Mouse (Mus musculus): ENCODE data around the gene Nin.

Gene Nin

DNA sequence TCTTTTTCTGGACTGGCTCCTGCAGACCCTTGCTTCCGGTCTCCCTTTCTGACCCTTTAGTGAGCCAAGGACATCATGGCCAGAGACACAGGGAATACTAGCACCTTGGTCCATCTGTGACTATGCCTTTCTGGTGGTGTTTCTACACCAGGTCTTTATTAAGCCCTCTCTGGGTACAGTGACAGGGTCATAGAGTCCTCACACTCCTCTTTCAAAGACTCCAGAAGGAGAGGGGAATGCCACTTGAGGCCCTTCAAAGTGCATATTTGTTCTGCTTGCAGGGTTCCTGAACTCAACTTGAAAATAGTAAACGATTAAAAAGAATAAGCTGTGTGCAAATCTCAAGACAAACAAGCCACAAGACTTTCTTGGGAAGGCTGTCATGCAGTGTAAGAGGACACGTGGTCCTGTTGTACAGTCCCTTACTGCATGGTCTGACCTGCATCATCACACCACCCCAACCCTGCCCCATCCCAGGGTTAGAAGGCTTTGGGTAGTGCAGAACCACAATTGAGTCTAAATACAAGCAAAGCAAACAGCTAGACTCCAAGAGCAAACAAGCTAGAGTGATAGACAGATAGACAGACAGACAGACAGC, 30.5 kb downstream of the Nin start:
- no peak for DNase-seq (ENCODE audit: extremely low spot score)

DNA sequence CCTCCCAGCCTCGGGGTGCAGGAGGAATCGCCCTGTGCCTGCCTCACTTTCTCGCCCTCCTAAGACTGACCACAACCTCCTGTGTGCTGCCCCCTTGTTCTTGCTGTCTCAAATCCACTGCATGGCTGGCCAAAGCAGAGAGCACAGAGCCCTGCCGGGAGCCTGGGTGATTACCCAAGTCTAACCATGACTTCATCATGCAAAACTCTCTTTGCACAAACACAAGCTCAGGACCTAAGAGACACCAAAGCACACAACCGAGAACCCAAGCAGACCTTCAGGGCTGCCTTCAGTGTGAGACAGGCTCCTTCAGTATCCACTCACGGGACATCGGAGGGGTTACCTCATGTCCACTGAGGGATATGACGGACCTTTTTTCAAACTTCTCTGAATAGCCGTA, 31.0 kb downstream of the Nin start:
- no peak for DNase-seq (ENCODE audit: extremely low spot score)

DNA sequence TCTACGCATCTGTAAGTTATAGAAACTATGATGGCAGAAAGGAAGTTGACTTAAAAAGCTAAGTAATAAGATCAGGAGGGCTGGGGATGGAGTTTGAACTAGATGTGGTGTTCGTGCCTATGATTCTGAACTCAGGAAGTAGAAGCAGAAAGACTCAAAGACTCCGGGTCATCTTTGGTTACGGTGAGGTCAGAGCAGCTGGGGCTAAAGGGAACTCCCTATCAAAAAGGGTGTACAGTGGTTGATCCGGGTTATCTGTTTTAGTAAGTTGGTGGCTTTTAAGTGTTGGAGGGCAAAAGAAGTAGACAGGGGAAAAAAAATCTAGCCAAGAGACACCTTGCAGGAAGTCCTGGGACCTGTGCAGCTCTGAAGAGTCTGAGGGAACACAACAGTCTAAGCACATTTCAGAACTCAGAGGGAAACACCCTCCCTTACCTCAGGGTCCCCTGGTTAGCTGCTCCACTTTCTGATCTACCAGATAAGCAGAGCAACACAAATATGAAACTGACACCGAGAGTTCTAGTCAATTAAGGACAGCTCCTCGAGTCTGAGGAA, 35.0 kb downstream of the Nin start:
- DNase-seq (ENCODE audit: extremely low spot score) = no peak

DNA sequence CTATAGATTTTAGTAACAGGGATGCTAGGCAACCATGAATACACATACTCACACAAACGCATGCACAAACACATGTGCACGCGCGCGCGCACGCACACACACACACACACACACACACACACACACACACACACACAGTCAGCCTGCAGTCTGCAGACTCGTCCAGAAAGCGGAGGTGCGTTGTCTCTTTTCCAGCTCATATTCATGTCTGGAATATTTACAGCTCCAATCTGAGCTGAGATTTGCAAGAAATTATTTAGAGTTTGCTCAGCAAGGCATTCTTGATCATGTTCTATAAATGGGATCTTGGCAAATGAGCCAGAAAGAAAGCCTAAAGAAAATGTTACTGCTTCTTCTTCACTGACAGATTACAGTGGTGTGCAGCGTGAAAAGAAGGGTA, 37.0 kb downstream of the Nin start:
- no peak for DNase-seq (ENCODE audit: extremely low spot score)

DNA sequence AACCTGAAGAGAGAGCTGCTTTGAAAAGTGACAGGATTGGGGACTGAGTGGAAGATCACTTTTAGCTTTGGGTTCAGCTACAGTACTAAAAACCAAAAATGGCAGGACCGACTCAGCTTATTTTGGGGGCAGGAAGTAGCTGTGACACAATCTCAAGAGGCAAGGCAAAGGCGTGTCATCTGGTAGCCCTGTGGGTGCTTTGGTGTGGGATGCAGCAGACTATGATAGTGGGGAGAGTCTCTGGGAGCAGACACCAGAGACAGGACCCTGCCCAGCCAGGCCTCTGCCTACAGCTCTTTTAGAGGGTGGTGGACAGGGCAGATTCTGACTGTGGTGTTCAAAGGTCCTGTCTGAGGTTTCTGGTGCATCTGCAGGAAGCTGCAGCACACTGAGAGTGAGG, 38.5 kb downstream of the Nin start:
- no peak for DNase-seq (ENCODE audit: extremely low spot score)

DNA sequence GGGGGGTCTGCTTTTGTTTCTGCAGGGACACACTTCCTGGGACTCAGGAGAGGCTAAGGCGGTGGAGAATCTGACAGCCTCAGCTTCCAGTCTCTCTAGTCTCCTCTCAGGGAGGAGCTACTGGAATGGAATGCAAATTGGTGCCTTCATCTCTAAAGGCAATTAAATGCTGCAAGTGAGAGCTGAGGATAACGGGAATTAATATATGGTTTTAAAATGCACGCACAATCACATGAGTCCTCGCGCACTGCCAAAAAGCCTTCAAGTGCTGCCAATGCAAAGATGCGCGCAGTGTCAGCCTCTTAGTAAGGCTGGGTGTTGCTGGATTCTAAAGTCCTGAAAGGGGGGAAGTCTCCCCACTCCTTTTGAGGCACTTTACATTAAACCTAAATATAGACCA, 42.6 kb downstream of the Nin start:
- peak; percentile 19 for DNase-seq (ENCODE audit: extremely low spot score)

DNA sequence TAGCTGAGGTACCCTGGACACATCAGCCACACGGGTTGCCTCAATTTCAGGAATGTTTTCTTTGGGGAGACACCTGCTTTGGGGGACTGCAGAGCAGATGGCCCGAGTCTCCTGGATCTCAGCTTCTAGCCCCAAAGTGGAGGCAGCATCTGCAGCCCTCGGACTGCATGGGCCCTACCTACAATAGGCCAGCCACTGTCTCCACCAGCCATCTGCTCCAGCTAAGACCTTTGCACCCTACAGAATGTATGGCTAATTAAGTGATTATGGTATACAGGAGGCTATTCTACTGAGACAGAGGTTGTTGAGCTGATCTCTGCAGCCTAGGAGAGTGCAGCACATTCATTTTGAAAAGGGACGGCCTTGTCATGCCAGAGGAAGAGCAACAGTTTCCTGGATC, 43.2 kb downstream of the Nin start:
- DNase-seq (ENCODE audit: extremely low spot score) = peak; percentile 47

DNA sequence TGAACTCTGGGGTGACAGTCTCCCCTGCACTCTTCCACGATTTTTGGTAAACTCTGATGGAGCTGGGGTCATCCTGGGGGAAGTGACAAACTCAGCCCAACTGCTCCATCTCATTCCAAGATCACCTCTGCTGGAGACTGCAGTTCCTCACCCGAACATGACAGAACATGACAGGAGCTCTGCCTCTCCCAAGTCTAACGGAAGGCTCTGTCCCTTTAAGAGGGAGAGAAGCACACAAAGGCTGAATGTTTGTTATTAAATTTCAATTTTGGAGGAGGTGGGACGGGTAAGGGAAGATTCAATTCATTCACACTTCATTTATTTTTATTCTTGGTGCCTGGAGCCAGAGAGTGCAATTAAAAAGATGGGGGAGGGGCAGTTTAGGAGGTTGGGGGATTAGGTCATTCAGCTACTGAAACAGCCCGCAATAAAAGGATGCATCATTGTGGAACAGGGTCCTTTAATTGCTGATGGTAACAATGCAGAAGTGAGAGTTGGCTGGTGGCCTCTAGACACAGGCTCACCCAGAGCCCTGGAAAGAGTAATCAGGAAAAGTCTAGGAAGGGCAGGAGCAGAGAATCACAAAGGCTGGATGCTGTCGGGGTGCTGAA, 44.8 kb downstream of the Nin start:
- peak; percentile 41 for DNase-seq (ENCODE audit: extremely low spot score)

DNA sequence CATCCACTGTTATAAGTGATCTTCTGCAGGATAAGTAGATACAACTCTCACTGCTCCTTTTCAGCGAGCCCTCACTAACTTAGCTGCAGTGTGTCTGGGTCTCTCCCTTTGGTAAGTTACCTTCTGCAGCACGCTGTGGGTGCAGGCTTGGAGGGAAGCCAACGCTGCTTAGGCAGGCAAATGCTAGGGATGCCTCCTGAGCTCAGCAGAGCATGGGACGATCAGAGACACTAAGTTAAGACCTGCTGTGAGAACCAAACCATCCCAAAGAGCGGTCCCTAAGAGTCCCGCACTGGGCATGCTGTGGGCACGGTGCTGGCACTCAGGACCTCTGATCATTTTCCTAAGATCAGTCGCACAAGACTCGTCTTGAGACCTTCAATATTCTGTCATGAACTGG, 45.7 kb downstream of the Nin start:
- no peak for DNase-seq (ENCODE audit: extremely low spot score)

DNA sequence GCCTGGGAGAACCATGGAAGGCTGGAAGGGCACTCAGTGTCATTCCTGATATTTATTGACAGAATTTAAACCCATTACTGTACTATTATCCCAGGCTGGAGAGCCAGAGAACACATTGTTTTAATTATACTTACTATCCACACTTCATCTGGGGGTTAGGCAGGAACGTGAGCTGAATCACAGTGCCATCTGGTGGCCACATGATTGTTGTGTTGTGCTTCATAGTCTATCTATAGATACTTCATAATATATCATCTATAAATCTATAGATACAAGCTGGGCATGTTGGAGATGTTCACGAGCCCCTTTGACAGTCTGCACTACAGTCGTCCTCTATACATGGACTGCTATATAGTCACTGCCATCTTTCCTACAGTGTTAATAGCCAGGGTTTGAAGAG, 51.4 kb downstream of the Nin start:
- peak; percentile 41 for DNase-seq (ENCODE audit: extremely low spot score)

DNA sequence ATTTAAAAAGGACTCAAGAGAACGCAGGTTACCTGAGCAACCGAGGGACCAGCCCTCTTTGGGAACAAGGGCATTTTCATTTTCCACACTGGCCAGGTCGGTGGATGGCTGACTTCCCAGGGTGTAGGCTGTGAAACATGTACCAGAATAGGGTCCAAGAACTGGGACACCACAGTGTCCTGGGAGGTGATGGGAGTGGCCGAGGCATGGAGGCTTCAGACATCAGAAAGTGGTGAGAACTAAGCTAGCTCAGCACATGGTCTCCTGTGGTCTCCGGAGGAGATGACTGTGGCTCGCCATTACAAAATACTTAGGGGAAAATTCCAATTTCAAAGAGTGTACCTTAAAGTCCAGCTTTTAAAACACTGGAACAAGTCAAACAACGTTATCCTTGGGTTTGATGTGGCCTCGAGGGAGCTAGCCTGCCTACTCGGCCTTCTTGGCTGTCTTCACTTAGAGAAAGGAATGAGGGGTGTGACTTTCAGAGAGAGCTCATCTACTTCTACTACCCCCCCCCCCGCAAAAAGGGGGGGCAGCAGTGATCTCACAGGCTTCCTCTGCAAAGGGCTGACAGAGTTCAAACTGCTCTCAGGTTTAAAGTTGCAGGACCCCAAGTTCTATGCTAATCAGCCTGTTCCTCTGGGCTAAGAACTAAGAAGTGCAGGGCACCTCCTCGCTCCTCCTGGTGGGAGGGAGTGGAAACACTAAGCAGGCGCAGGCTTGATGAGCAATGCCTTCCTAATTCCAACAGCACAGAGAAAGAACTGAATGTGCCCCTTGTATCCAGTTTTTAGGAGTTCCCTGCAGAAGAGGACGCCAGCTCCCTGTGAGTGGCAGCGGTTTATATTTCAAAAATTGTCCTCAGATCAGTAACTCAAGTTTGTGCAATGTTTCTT, 54.3 kb downstream of the Nin start:
- peak; percentile 12 for DNase-seq (ENCODE audit: extremely low spot score)

DNA sequence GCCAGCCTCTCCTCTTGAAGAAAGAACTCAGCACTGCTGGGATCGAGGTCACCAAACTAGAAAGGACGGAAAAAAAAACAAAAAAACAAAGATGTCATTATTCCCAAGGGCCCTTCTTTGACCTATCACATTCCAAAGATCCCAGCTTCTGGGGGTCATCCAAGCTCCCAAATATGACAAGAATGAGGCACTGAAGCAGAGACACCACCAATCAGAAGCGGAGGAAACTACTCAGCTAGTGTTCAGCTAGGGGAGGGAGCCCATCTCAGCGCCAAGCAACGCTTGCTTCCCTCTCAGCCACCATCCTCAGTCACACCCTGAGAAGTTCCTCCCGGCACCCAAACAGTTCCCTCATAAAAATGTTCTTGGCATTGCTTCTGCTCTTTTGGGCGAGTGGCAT, 62.8 kb downstream of the Nin start:
- no peak for DNase-seq (ENCODE audit: extremely low spot score)

DNA sequence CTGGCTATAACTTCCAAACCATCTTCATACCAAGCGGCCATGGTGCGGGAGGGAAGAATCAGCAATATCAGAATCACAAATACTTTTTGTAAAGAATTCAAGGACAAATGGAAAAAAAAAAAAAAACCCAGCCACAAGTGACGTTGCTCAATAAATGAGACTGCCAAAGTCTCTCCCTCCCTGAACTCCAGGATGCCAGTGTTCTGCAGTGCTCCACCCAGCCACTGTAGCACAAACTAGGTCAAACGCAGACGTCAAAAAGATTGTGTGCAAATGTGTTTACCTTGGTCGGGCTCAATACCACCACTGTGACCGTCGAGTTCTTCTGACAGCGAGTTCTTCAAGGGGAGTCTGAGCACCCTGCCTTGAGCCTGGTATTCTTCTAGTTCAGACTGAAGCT, 64.8 kb downstream of the Nin start:
- DNase-seq (ENCODE audit: extremely low spot score) = no peak

DNA sequence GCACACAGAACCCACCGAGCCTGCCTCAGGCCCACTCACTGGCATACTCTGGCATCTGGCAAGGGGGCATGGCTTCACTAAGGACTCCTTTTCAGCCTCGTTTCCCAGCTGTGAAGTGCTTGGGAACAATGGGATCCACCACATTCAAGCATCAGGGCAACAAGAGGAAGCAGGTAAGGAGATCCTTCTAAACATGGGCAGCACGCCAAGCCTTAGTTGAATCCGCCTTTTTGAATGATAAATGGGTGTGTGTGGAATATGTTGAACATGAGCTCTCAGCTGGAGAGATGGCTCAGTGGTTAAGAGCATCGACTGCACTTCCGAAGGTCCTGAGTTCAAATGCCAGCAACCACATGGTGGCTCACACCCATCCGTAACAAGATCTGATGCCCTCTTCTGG, 66.2 kb downstream of the Nin start:
- DNase-seq (ENCODE audit: extremely low spot score) = no peak

DNA sequence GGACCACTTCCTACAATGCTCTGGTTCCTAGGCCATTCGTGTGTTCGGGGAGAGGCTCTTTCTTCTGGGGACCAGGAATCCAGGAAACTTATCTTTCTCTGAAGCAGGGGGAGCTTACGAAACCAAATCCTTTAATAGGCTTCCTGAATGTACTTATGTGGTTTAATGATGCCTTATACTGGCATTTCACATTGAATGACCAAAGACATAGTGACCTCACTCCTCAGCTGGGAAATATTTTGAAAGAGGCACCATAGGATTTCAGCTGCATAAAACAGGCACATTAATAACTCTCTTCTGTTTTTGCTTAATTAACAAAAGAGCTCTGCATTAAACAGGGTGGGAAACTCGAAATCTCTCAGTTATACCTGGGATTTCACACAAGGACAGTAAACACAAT, 69.2 kb downstream of the Nin start:
- DNase-seq (ENCODE audit: extremely low spot score) = no peak

DNA sequence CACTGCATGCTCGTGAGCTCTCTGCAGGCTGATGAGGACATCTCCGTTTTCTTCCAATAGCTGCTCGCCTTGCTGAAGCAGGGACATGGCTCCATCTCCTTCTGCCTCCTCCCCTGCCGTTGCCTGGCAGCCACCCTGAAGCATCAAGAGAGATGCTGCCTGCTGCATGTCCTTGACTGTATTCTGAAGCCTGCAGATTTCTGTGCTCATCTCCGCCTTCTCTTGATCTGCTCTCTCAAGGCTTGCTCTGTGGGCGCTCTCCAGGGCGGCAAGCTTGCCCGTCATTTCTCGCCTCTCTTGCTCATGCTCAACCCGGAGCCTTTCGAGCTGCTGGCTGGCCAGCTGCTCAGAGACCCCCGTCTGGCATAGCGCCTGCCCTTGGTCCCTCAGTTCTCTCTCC, 70.1 kb downstream of the Nin start:
- DNase-seq (ENCODE audit: extremely low spot score) = no peak

DNA sequence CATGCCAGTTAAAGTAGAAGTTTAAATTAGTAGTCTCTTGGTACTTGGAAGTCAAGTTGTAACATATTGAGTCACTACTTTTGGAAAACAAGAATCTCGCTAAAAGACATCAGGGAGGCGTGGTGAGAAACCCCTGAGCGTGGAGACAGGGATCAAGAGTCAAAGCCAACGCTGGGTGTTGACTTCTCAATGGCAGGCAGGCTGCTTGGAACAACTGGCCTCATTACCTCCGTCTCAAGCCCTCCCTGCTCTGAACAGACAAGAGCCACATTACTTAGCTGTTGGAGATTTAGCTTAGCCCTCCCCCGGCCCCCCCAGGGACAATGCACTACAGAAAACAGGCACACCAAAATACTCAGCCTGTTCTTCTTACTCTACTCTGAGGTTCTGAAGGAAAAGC, 72.5 kb downstream of the Nin start:
- DNase-seq (ENCODE audit: extremely low spot score) = no peak

DNA sequence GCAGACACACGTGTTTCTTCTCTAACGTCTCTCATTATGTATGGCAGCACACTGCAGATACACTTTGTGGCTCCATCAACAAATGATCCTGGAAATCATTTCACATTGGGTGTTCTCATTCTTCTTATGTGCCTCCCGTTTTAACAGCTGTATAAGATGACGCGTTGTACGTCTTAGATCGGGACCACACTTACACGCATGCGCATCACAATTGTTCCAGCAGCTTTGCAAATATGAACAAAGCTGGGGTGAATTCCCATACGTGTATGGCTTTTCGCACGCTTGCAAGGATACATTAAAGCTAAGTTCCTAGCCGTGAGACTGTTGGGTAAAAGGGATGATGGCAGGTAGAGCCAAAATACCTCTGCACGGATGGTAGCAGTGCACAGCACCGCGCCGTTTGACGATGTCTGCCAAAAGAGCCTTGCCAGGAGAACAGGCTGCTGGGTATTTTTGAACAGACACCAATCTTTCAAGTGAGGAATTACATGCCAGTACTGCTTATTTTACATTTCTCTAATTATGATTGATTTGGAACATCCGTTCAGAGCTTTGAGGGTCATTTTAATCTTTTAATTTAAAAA, 76.7 kb downstream of the Nin start:
- no peak for DNase-seq (ENCODE audit: extremely low spot score)

DNA sequence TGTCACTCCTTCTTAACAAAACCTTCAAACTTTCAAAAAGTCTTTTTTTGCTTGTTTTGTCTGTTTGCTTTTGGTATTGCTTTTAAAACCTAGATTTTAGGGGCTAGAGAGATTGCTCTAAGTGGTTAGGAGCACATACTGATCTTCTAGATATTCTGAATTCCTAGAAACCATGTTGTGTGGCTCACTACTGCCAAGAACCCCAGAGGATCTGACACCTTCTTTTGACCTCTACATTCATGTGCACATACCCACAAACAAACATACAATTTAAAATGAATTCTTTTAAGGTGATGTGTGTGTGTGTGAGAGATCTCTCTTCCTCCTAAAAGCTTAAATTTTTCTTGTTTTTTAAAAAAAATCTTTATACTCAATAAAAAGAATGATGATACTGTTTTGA, 87.3 kb downstream of the Nin start:
- DNase-seq (ENCODE audit: extremely low spot score) = no peak

DNA sequence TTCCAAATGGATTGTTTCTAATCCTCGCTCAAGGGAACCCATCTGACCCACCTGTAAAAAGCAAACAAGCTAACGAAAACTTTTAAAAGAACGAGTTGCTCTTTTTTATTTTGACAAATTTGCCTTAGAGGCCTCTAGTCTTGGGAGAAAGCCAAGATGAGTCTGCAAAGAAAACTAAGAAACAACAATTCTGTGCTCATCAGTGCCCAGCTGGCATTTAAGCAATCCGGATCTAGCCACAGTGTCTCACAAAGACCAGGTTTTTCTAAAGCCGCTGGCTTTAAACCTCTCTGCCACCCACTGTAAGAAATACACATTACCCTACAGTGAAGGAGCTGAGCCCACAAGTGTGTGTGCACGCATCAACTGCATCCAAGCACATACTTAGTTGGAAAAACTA, 88.1 kb downstream of the Nin start:
- DNase-seq (ENCODE audit: extremely low spot score) = no peak

DNA sequence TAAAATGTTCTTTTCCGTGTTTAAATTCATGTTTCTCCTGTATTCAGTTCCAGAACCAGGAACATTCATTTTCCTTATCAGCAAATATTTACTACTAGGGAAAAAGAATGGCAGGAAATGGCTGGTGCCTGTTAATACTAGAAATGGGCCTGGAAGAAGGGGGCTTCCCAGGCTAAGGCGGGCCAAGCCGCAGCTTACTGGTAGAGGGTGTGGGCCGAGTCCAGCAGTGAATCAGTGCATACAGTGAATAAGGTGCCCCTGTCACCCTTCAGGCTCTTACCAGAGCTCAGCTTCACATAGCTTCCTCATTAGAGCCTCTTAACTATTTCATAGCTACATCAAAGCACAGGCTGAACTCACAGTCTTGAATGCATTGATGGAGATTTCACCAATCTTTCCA, 89.9 kb downstream of the Nin start:
- no peak for DNase-seq (ENCODE audit: extremely low spot score)

DNA sequence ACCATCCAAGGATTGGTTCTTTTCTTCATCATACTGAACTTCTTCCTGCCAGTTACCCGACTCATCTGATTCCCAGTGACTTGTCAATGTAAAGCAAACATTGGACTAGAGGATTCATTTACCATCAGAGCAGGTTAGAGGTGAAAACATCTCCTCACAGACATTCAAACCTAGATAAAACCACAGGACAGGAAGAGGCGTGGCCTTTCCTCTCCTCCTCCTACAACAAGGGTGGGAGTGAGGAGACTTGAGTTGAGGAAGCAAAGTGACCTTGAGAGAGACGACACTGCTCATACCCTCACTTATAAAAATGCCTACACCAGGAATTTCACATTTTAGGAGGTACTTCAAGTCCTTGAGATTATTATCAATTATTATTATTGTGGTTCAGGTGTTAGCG, 95.4 kb downstream of the Nin start:
- no peak for DNase-seq (ENCODE audit: extremely low spot score)

DNA sequence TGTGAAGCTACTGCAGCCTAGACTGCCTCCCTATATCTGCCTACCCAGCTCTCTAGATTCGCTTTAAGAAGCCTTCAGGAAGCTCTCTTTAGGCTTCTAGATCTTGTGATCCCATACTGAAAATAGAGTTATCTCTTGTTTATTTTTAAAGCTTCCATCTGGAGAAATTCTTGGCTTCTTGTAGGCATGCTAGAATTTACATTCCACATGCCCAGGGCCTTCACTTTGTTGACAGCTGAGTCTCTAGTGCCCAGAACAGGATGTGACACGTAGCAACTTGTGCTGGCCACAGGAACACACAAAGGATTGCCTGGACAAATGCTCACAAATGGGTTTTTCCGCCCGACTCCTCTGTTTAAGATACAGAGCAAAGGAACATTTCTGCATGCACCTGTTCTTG, 97.6 kb downstream of the Nin start:
- no peak for DNase-seq (ENCODE audit: extremely low spot score)
